8 mouse cellular contexts compared by ENCODE assay signal in the genomic region with DNA sequence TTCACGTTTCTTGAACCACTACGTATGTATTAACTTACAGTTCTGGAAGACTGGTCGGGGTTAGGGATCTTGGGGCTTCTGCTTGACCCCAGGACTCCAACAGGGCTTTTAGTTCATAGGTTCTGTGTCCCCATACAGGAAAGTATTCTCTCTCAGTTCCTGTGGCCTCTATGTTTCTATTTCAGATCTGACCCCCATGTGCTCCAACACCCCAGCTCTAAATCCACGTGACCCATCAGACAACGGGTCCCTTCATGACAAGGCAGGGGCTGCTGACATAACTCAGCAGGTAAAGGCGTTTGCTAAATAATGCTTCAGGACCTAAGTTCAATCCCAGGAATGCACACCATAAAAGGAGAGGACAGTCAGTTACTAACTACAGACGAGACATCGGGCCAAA. TPM values are rescaled to one million over a fixed set of nuclear protein-coding genes. Genes with fewer than 3 reads are reported as not detected.
DNase-seq lines count a peak whose midpoint lies in the region; ATAC-seq and TF ChIP-seq lines count a peak whose summit lies in the region.

No protein-coding gene starts in this region.

- DNase-seq in cerebellum, adult 2 months = peak; percentile 16 to 17
- no peak for DNase-seq in lung, postnatal 4 days
- no peak for DNase-seq in urinary bladder, postnatal 25 days (ENCODE audit: low spot score)
- no peak for DNase-seq in thymus, postnatal 36 days

- peaks cover 7% of the 10 kb centered on the region for H3K36me3 ChIP-seq in lung, embryonic 16.5 days (ENCODE audit: control insufficient read depth, insufficient read depth, low read length)
- peaks cover 24% of the 10 kb centered on the region for H3K36me3 ChIP-seq in limb, embryonic 12.5 days
- H3K36me3 ChIP-seq in stomach, embryonic 15.5 days = peaks cover 7% of the 10 kb centered on the region; the same call in 1 of the 2 replicates

- H3K27me3 ChIP-seq in cerebellum, adult 2 months (ENCODE audit: control insufficient read depth, insufficient read depth, low read length) = no peaks in the 10 kb centered on the region
- no peaks in the 10 kb centered on the region for H3K27me3 ChIP-seq in lung, embryonic 16.5 days (ENCODE audit: control insufficient read depth, insufficient read depth, low read depth, low read length)
- H3K27me3 ChIP-seq in limb, embryonic 12.5 days = no peaks in the 10 kb centered on the region
- no peaks in the 10 kb centered on the region for H3K27me3 ChIP-seq in stomach, embryonic 15.5 days (replicated peaks)

- TF ChIP-seq POLR2A in cerebellum, adult 2 months (IDR thresholded peaks at IDR 0.05; ENCODE audit: borderline replicate concordance, insufficient read depth, low read length) = no peak

- WGBS in cerebellum, adult 2 months = 80% methylated on average over 8 of the region's 8 CpGs
- WGBS in lung, embryonic 16.5 days = 75% methylated on average over 8 of the region's 8 CpGs
- 84% methylated on average over 8 of the region's 8 CpGs for WGBS in limb, embryonic 12.5 days
- whole genome bisulfite sequencing in stomach, embryonic 15.5 days = 74% methylated on average over 8 of the region's 8 CpGs

- H3K9ac ChIP-seq in lung, embryonic 16.5 days (ENCODE audit: low read length) = peak overlapping the region; percentile 77; the same call in 1 of the 2 replicates
- H3K9ac ChIP-seq in limb, embryonic 12.5 days (replicated peaks) = no peak overlapping the region
- no peak overlapping the region for H3K9ac ChIP-seq in stomach, embryonic 15.5 days

- no peak overlapping the region for H3K4me3 ChIP-seq in cerebellum, adult 2 months (replicated peaks; ENCODE audit: insufficient read depth, low read depth, low read length)
- H3K4me3 ChIP-seq in lung, embryonic 16.5 days (ENCODE audit: low read length) = peak overlapping the region; percentile 64
- H3K4me3 ChIP-seq in limb, embryonic 12.5 days (replicated peaks) = peak overlapping the region; percentile 87
- H3K4me3 ChIP-seq in stomach, embryonic 15.5 days (replicated peaks) = peak overlapping the region; percentile 86

- ATAC-seq in cerebellum, adult (ENCODE audit: insufficient number of reproducible peaks, low FRiP score, low TSS enrichment) = no peak
- ATAC-seq in lung, embryonic 16.5 days (ENCODE audit: low read depth) = no peak
- no peak for ATAC-seq in limb, embryonic 12.5 days (ENCODE audit: insufficient number of reproducible peaks, insufficient read depth, low FRiP score, low TSS enrichment, low read depth)
- ATAC-seq in stomach, embryonic 15.5 days (ENCODE audit: insufficient read depth, low FRiP score, low read depth) = no peak

- peak overlapping the region; percentile 84 for H3K4me2 ChIP-seq in lung, embryonic 16.5 days (ENCODE audit: low read depth, low read length)
- H3K4me2 ChIP-seq in limb, embryonic 12.5 days = peak overlapping the region; percentile 92
- peak overlapping the region; percentile 92 for H3K4me2 ChIP-seq in stomach, embryonic 15.5 days

- no peak for TF ChIP-seq CTCF in cerebellum, adult 2 months (IDR thresholded peaks at IDR 0.05; ENCODE audit: borderline replicate concordance, insufficient read depth, low read depth, low read length)

- H3K27ac ChIP-seq in cerebellum, adult 2 months (ENCODE audit: insufficient read depth, low read length) = no peak overlapping the region
- H3K27ac ChIP-seq in lung, embryonic 16.5 days (ENCODE audit: low read length) = no peak overlapping the region
- H3K27ac ChIP-seq in limb, embryonic 12.5 days = no peak overlapping the region
- H3K27ac ChIP-seq in stomach, embryonic 15.5 days = no peak overlapping the region

- H3K4me1 ChIP-seq in cerebellum, adult 2 months (ENCODE audit: control insufficient read depth, insufficient read depth, low read length) = peaks cover 24% of the 10 kb centered on the region
- peaks cover 32% of the 10 kb centered on the region for H3K4me1 ChIP-seq in lung, embryonic 16.5 days (replicated peaks; ENCODE audit: control insufficient read depth, insufficient read depth, low read length)
- H3K4me1 ChIP-seq in limb, embryonic 12.5 days (replicated peaks) = peaks cover 42% of the 10 kb centered on the region
- peaks cover 29% of the 10 kb centered on the region for H3K4me1 ChIP-seq in stomach, embryonic 15.5 days

- H3K9me3 ChIP-seq in lung, embryonic 16.5 days (ENCODE audit: control insufficient read depth, low read length) = no peaks in the 10 kb centered on the region
- no peaks in the 10 kb centered on the region for H3K9me3 ChIP-seq in limb, embryonic 12.5 days
- H3K9me3 ChIP-seq in stomach, embryonic 15.5 days = no peaks in the 10 kb centered on the region

RNA-seq across cellular contexts. Expression of gene Mrpl34, which starts 1.0 kb away (rescaled TPM):
- 68.5 and 75.4 TPM in 2 replicates for polyA plus RNA-seq in cerebellum, adult 2 months (2012; rRNA removed)
- 136 and 151 TPM in 2 replicates for polyA plus RNA-seq in lung, embryonic 16.5 days (2015; fragmentation: Nextera tagmentation; extraction: Ambion mirVana)
- 180 and 203 TPM in 2 replicates for polyA plus RNA-seq in limb, embryonic 12.5 days (2016; fragmentation: Nextera tagmentation; extraction: Ambion mirVana)
- 154 and 164 TPM in 2 replicates for polyA plus RNA-seq in stomach, embryonic 15.5 days (2015; fragmentation: Nextera tagmentation; extraction: Ambion mirVana)

RNA-seq across cellular contexts. Expression of gene Abhd8, which starts 2.3 kb away (rescaled TPM):
- polyA plus RNA-seq in cerebellum, adult 2 months (2012; rRNA removed) = 392 TPM in 2 replicates
- 36.7 and 37.8 TPM in 2 replicates for polyA plus RNA-seq in lung, embryonic 16.5 days (2015; fragmentation: Nextera tagmentation; extraction: Ambion mirVana)
- polyA plus RNA-seq in limb, embryonic 12.5 days (2016; fragmentation: Nextera tagmentation; extraction: Ambion mirVana) = 78.2 and 82.8 TPM in 2 replicates
- 42.0 and 44.0 TPM in 2 replicates for polyA plus RNA-seq in stomach, embryonic 15.5 days (2015; fragmentation: Nextera tagmentation; extraction: Ambion mirVana)

RNA-seq across cellular contexts. Expression of gene Dda1, which starts 3.3 kb away (rescaled TPM):
- 119 and 121 TPM in 2 replicates for polyA plus RNA-seq in cerebellum, adult 2 months (2012; rRNA removed)
- polyA plus RNA-seq in lung, embryonic 16.5 days (2015; fragmentation: Nextera tagmentation; extraction: Ambion mirVana) = 91.9 and 96.3 TPM in 2 replicates
- polyA plus RNA-seq in limb, embryonic 12.5 days (2016; fragmentation: Nextera tagmentation; extraction: Ambion mirVana) = 99.8 and 106 TPM in 2 replicates
- polyA plus RNA-seq in stomach, embryonic 15.5 days (2015; fragmentation: Nextera tagmentation; extraction: Ambion mirVana) = 90.2 and 92.4 TPM in 2 replicates

RNA-seq across cellular contexts. Expression of gene Ano8, which starts 20.0 kb away (rescaled TPM):
- 76.2 and 81.8 TPM in 2 replicates for polyA plus RNA-seq in cerebellum, adult 2 months (2012; rRNA removed)
- polyA plus RNA-seq in lung, embryonic 16.5 days (2015; fragmentation: Nextera tagmentation; extraction: Ambion mirVana) = 0.79 and 1.0 TPM in 2 replicates
- 6.8 and 6.9 TPM in 2 replicates for polyA plus RNA-seq in limb, embryonic 12.5 days (2016; fragmentation: Nextera tagmentation; extraction: Ambion mirVana)
- polyA plus RNA-seq in stomach, embryonic 15.5 days (2015; fragmentation: Nextera tagmentation; extraction: Ambion mirVana) = 1.5 and 1.8 TPM in 2 replicates

RNA-seq across cellular contexts. Expression of gene Gtpbp3, which starts 22.2 kb away (rescaled TPM):
- polyA plus RNA-seq in cerebellum, adult 2 months (2012; rRNA removed) = 33.3 and 34.7 TPM in 2 replicates
- 16.1 and 17.4 TPM in 2 replicates for polyA plus RNA-seq in lung, embryonic 16.5 days (2015; fragmentation: Nextera tagmentation; extraction: Ambion mirVana)
- 22.1 and 23.2 TPM in 2 replicates for polyA plus RNA-seq in limb, embryonic 12.5 days (2016; fragmentation: Nextera tagmentation; extraction: Ambion mirVana)
- polyA plus RNA-seq in stomach, embryonic 15.5 days (2015; fragmentation: Nextera tagmentation; extraction: Ambion mirVana) = 14.6 and 16.1 TPM in 2 replicates

Comparison
In these comparisons a context has a peak if more than half of its experiments do, and no peak if none do; other contexts are left out.
1. DNase-seq: peak in cerebellum, adult 2 months (2 of 2); none in lung, postnatal 4 days (0 of 2), urinary bladder, postnatal 25 days (single experiment) and thymus, postnatal 36 days (0 of 2).
2. Peak in every context shown above with its lines, with median percentiles within 50 percentile points of each other: H3K4me2 ChIP-seq.